Mouse (Mus musculus) cerebellum, adult 2 months (tissue): Measurements from ENCODE around the gene Tubb4a. TPM values are rescaled to one million over a fixed set of nuclear protein-coding genes. Genes with fewer than 3 reads are reported as not detected.
"Not testable (repeated sequence)": the region's sequence is repeated elsewhere in the genome, so short reads cannot be mapped to it uniquely, and the experiment has no call there.

ENCODE experiments used
- DNase-seq, 2 experiments: peaks; one replicate each; pipeline ENCODE4 v3.0.0; 2021
- H3K27ac ChIP-seq: fragments of 200-500 bp; 2 replicates; pipeline ENCODE4 v1.5.1; 2012; ENCODE audit warnings: low read length, control low read depth, inconsistent platforms; ENCODE audit not compliant: insufficient read depth
- H3K27me3 ChIP-seq: fragments of 200-500 bp; 2 replicates; pipeline ENCODE4 v1.6.1; 2012; ENCODE audit warnings: inconsistent platforms, mild to moderate bottlenecking, low read length, moderate library complexity; ENCODE audit not compliant: control insufficient read depth, insufficient read depth
- H3K4me1 ChIP-seq: fragments of 200-500 bp; 2 replicates; pipeline ENCODE4 v1.6.1; 2011; ENCODE audit warnings: low read length; ENCODE audit not compliant: control insufficient read depth, insufficient read depth
- H3K4me3 ChIP-seq: fragments of 200-500 bp; replicated peaks from 2 replicates; pipeline ENCODE3; 2011; ENCODE audit warnings: mild to moderate bottlenecking, low read depth, low read length, control low read depth; ENCODE audit not compliant: insufficient read depth
- CTCF ChIP-seq: fragments of 200-500 bp; IDR thresholded peaks from 2 replicates; pipeline ENCODE4 v1.5.1; 2011; ENCODE audit warnings: low read depth, mild to moderate bottlenecking, control low read depth, low read length, moderate library complexity, borderline replicate concordance; ENCODE audit not compliant: insufficient read depth
- POLR2A ChIP-seq: fragments of 200-500 bp; IDR thresholded peaks from 2 replicates; pipeline ENCODE4 v1.6.1; 2011; ENCODE audit warnings: low read length, control low read depth, borderline replicate concordance; ENCODE audit not compliant: insufficient read depth
- WGBS: fragments of 180-500 bp; shearing (Covaris S2); methylation state at CpG from one replicate; pipeline ENCODE4 v1.1.7; 2018; 5-methylcytosine and 5-hydroxymethylcytosine counted together
- polyA plus RNA-seq: library from polyadenylated mRNA; depleted of rRNA; stranded (reverse); fragments of >200 nt; gene quantifications from 2 replicates; pipeline ENCODE4 v1.2.3, GENCODE M21; 2012

Gene Tubb4a
- polyA plus RNA-seq, 1 experiment: 1,121 TPM

DNA sequence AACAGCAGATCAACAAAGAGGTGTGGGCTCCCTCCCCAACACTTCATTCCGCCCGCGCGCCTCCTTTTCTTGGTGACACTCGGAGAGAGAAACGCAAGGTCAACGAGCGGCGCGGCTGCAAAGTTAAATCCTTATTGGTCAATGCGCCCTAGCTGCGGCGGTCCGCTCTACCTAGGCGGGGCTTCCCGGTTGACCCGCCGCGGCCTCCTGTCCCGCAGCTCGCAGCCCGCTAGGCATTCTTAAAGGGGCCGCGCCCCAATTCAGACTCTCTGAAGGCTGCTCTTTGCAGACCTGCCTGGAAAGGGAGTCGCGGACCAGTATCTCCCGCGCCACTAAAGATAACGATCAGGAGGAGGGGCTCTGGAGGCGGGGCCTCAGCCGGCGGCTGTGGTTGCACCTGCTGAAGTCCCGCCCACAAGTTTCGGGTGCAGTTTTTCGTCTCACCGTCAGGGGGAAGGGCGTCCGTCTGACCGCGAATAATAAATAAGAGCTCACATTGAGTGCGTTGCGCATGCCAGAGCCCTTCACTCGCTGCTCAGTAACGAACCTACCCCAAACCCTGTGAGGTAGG is 27.3 kb downstream of the Tubb4a start:
- peak; percentile 98 to 99 for DNase-seq
- WGBS: under 1% methylated on average over 44 of the region's 44 CpGs
- H3K27ac ChIP-seq: peak overlapping the region; percentile 81
- H3K4me1 ChIP-seq: peaks cover 9% of the 10 kb centered on the region
- H3K4me3 ChIP-seq: peak overlapping the region; percentile 93
- H3K27me3 ChIP-seq: no peaks in the 10 kb centered on the region
- TF ChIP-seq POLR2A (peak; percentile 53; the same call in 1 of the 2 replicates), CTCF (peak; percentile 78)

- peak; percentile 77 for DNase-seq
- Histone ChIP-seq H3K27ac (peak within 1 kb of the TSS; percentile 84), H3K27me3 (no peaks in the 10 kb centered on the region), H3K4me1 (peaks cover 12% of the 10 kb centered on the region), H3K4me3 (peak within 1 kb of the TSS; percentile 93)
- under 1% methylated on average over 39 of the region's 45 CpGs for WGBS
- TF ChIP-seq CTCF (no peak), POLR2A (no peak)
Observed at GRCm38 (mm10) chr17:57059486-57059977, 28.1 kb downstream of the Tubb4a start, which contains the start of gene Slc25a23. Slc25a23 (minus strand) TSS chr17:57059863.

DNA sequence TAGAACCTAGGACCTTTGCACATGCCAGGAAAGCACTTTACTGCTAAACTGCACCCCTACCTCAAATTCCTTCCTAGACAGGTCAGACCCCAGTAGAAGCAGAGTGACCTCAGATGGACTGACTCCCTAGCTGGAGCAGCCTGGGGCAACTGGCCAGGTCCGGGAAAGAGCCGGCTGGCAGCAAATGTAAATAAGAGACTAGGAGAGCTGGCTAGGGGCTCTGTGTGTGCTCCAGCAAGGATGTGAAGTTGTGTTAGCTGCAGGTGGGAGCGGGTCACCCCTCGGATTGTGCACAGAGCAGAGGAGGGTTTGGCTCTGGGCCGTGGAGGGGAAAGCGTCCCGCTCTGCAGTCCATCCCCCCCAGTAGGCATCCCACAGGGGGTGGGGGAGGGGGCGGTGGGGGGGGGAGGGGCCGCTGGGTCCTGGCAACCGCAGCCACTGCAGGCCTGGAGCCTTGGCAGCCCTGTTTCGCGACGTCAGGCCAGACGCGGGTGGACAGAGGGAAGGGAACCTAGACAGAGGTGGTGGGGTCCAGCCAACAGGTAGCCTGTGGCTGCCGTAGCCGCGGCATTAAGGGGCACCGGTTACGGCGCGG is 28.6 kb downstream of the Tubb4a start, which contains the start of gene Crb3:
TSS of gene Crb3 (plus strand) at position 215 of the 595 bp plus-strand sequence.
- Histone ChIP-seq H3K27ac (peak within 1 kb of the TSS; percentile 84), H3K4me3 (peak within 1 kb of the TSS; percentile 93), H3K27me3 (no peaks in the 10 kb centered on the region), H3K4me1 (peaks cover 12% of the 10 kb centered on the region)
- DNase-seq: peak; percentile 63 to 69
- 0% methylated on average over 13 of the region's 22 CpGs for WGBS
- TF ChIP-seq POLR2A (no peak), CTCF (no peak)

- DNase-seq: no peak
Observed at GRCm38 (mm10) chr17:57056246-57056645, 31.3 kb downstream of the Tubb4a start.

GRCm38 (mm10) chr17:57051679-57052078 is 35.9 kb downstream of the Tubb4a start:
- not testable (repeated sequence) for H3K27me3 ChIP-seq, H3K4me1 ChIP-seq, H3K4me3 ChIP-seq, H3K27ac ChIP-seq, DNase-seq
- WGBS: 78% methylated on average over 4 of the region's 4 CpGs
- TF ChIP-seq CTCF: peak; percentile 5; the same call in 1 of the 2 replicates

More at GRCm38 (mm10) chr17:57056246-57056645, 31.3 kb downstream of the Tubb4a start:
- Histone ChIP-seq H3K4me1 (peaks cover 8% of the 10 kb centered on the region), H3K27ac (no peak overlapping the region), H3K27me3 (no peaks in the 10 kb centered on the region; the same call in 1 of the 2 replicates), H3K4me3 (no peak overlapping the region)
- TF ChIP-seq CTCF (no peak), POLR2A (no peak)
- 88% methylated on average over 3 of the region's 3 CpGs for WGBS

GRCm38 (mm10) chr17:57048816-57049215 is 38.8 kb downstream of the Tubb4a start:
- Histone ChIP-seq H3K4me1 (no peaks in the 10 kb centered on the region), H3K27me3 (no peaks in the 10 kb centered on the region; the same call in 1 of the 2 replicates), H3K27ac (no peak overlapping the region), H3K4me3 (no peak overlapping the region)
- WGBS: 94% methylated on average over 3 of the region's 3 CpGs
- TF ChIP-seq CTCF (no peak), POLR2A (no peak)
- no peak for DNase-seq

DNA sequence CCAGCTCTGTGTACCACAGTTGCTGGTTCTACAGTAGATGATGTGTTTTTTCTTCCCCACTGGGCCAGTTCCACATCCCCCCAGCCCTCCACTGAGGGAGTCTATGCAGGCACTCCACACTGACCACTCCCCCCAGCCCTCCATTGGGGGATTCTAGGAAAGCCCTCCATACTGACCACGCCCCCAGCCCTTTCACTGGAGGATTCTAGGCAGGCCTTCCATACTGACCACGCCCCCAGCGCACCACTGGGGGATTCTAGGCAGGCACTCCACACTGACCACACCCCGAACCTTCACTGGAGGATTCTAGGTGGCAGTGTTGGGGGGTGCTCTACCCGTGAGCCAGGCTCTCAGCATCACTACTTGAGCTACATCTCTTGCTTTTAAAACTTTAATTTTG is 40.2 kb downstream of the Tubb4a start:
- WGBS: 60% methylated on average over 5 of the region's 5 CpGs
- Histone ChIP-seq H3K4me3 (no peak overlapping the region), H3K27ac (no peak overlapping the region), H3K27me3 (no peaks in the 10 kb centered on the region; the same call in 1 of the 2 replicates), H3K4me1 (no peaks in the 10 kb centered on the region)
- TF ChIP-seq CTCF (no peak), POLR2A (no peak)
- no peak for DNase-seq

- Histone ChIP-seq H3K27me3 (no peaks in the 10 kb centered on the region), H3K4me3 (no peak within 1 kb of the TSS), H3K27ac (no peak within 1 kb of the TSS), H3K4me1 (no peaks in the 10 kb centered on the region)
- no peak for DNase-seq
- TF ChIP-seq CTCF: no peak
- no peak for TF ChIP-seq POLR2A
- 71% methylated on average over 8 of the region's 8 CpGs for WGBS
Observed at GRCm38 (mm10) chr17:57041554-57041953, 46.0 kb downstream of the Tubb4a start, which contains the start of gene Slc25a41. Slc25a41 (minus strand) TSS chr17:57041654.
